Mouse (Mus musculus) heart, adult 2 months (tissue): ENCODE data around the gene Tlk2.

Source experiments
- CTCF ChIP-seq: fragments of 200-600 bp; IDR thresholded peaks from 2 replicates; pipeline ENCODE4 v1.8.1; 2022; ENCODE audit warnings: antibody characterized with exemption, mild to moderate bottlenecking, moderate library complexity
- EP300 ChIP-seq: fragments of 200-500 bp; IDR thresholded peaks from 2 replicates; pipeline ENCODE4 v1.6.1; 2011; ENCODE audit warnings: low read depth, low read length, control low read depth; ENCODE audit not compliant: insufficient read depth
- POLR2A ChIP-seq: fragments of 200-500 bp; IDR thresholded peaks from 2 replicates; pipeline ENCODE4 v1.6.1; 2011; ENCODE audit warnings: mild to moderate bottlenecking, low read depth, low read length, control low read depth; ENCODE audit not compliant: insufficient read depth

GRCm38 (mm10) chr11:105210007-105210406 lies 31.4 kb downstream of the Tlk2 start:
- TF ChIP-seq POLR2A (no peak), CTCF (no peak), EP300 (no peak)
